In genomic region chr4:119667454-119667853, GRCm38 (mm10) we compare ENCODE assay signal across 8 mouse cellular contexts. TPM values are rescaled to one million over a fixed set of nuclear protein-coding genes. Genes with fewer than 3 reads are reported as not detected.
DNase-seq lines count a peak whose midpoint lies in the region; ATAC-seq and TF ChIP-seq lines count a peak whose summit lies in the region.
"Had no signal": no experiment of that assay in that cellular context is flagged by ENCODE, and none has a peak within 500 bp of the region (broad histone marks: within the 10 kb centered on the region; RNA-seq: fewer than 3 reads in every experiment).

No protein-coding gene starts in this region.

- no peak overlapping the region for H3K9ac ChIP-seq in neural tube, embryonic 15.5 days (replicated peaks)
- H3K9ac ChIP-seq: heart, embryonic 15.5 days had no signal

- H3K4me2 ChIP-seq in neural tube, embryonic 15.5 days = no peak overlapping the region
- H3K4me2 ChIP-seq: heart, embryonic 15.5 days had no signal

- ATAC-seq in neural tube, embryonic 15.5 days (ENCODE audit: low FRiP score) = no peak

- no peaks in the 10 kb centered on the region for H3K27me3 ChIP-seq in neural tube, embryonic 15.5 days (replicated peaks)
- no peaks in the 10 kb centered on the region for H3K27me3 ChIP-seq in splenic B cell, adult 2 months (ENCODE audit: control insufficient read depth, insufficient read depth, low read length, poor library complexity, severe bottlenecking)
- H3K27me3 ChIP-seq: heart, embryonic 15.5 days had no signal

- no peaks in the 10 kb centered on the region for H3K36me3 ChIP-seq in neural tube, embryonic 15.5 days
- H3K36me3 ChIP-seq in splenic B cell, adult 2 months (ENCODE audit: control insufficient read depth, insufficient read depth, low read length, poor library complexity, severe bottlenecking) = no peaks in the 10 kb centered on the region
- H3K36me3 ChIP-seq: heart, embryonic 15.5 days had no signal

- peaks cover 22% of the 10 kb centered on the region for H3K4me1 ChIP-seq in neural tube, embryonic 15.5 days
- no peaks in the 10 kb centered on the region for H3K4me1 ChIP-seq in lung, adult 2 months (ENCODE audit: control insufficient read depth, insufficient read depth, low read length)

- H3K9me3 ChIP-seq in neural tube, embryonic 15.5 days (replicated peaks) = no peaks in the 10 kb centered on the region
- H3K9me3 ChIP-seq: heart, embryonic 15.5 days had no signal

- peak; percentile 86 for TF ChIP-seq CTCF in lung, adult 2 months (IDR thresholded peaks at IDR 0.05; ENCODE audit: insufficient read depth, low read length)

- no peak overlapping the region for H3K4me3 ChIP-seq in neural tube, embryonic 15.5 days (replicated peaks)
- H3K4me3 ChIP-seq in lung, adult 2 months (replicated peaks; ENCODE audit: extremely low read depth, low read depth, low read length) = no peak overlapping the region
- H3K4me3 ChIP-seq: heart, embryonic 15.5 days had no signal

- TF ChIP-seq POLR2A in lung, adult 2 months (IDR thresholded peaks at IDR 0.05; ENCODE audit: borderline replicate concordance, extremely low read depth, low read depth, low read length) = no peak

- DNase-seq in neural tube, embryonic 10.5 days (ENCODE audit: extremely low spot score, low spot score) = peak; percentile 44
- DNase-seq in T-cell, adult 2 months (ENCODE audit: low spot score) = peak; percentile 24
- peak; percentile 48 for DNase-seq in cerebellum, adult 9-10 months
- DNase-seq in heart, postnatal 4 days = peak; percentile 71
- peak; percentile 25 for DNase-seq in lung, adult 2 months
- peak; percentile 78 for DNase-seq in splenic B cell, adult 2 months (ENCODE audit: low read depth, low spot score)

- no peak overlapping the region for H3K27ac ChIP-seq in neural tube, embryonic 15.5 days (replicated peaks)
- H3K27ac ChIP-seq: heart, embryonic 15.5 days had no signal

- WGBS in neural tube, embryonic 15.5 days = 22% methylated on average over 5 of the region's 5 CpGs
- 21% methylated on average over 5 of the region's 5 CpGs for WGBS in lung, adult 2 months

RNA-seq across cellular contexts. Expression of gene Guca2b, which starts 8.7 kb away (rescaled TPM):
- polyA plus RNA-seq in neural tube, embryonic 15.5 days (2015; fragmentation: Nextera tagmentation; extraction: Ambion mirVana) = not detected in 2 replicates
- total RNA-seq in heart, postnatal 4 days (2021) = under 1 TPM in 1 of 2 experiments, not detected in 1; 0.79 TPM
- 0.46 TPM in 1 of 2 replicates, not detected in the other for polyA plus RNA-seq in lung, adult 2 months (2012; rRNA removed)
- polyA plus RNA-seq: heart, embryonic 15.5 days had no signal

RNA-seq across cellular contexts. Expression of gene Guca2a, which starts 29.9 kb away (rescaled TPM):
- 14.7 TPM in 1 of 2 replicates, not detected in the other for polyA plus RNA-seq in neural tube, embryonic 15.5 days (2015; fragmentation: Nextera tagmentation; extraction: Ambion mirVana)
- total RNA-seq in heart, postnatal 4 days (2021) = not detected
- polyA plus RNA-seq in lung, adult 2 months (2012; rRNA removed) = 23.0 TPM in 1 of 2 replicates, not detected in the other
- polyA plus RNA-seq: heart, embryonic 15.5 days had no signal

Comparison
In these comparisons a context has a peak if more than half of its experiments do, and no peak if none do; other contexts are left out.
1. DNase-seq: peak in every context shown above with its lines; median percentile 78 in splenic B cell, adult 2 months; 71 in heart, postnatal 4 days; 48 in cerebellum, adult 9-10 months; 44 in neural tube, embryonic 10.5 days; 25 in lung, adult 2 months; 24 in T-cell, adult 2 months.